Mouse (Mus musculus): ENCODE measurements around the gene Sec14l1. TPM values are rescaled to one million over a fixed set of nuclear protein-coding genes. Genes with fewer than 3 reads are reported as not detected.

The Sec14l1 gene
- polyA plus RNA-seq, 1 experiment, result 190 TPM

- TF ChIP-seq POLR2A (IDR thresholded peaks at IDR 0.05; ENCODE audit: extremely low read depth, insufficient read depth, low read length), result no peak
- TF ChIP-seq CTCF (IDR thresholded peaks at IDR 0.05; ENCODE audit: extremely low read depth, insufficient read depth, low read length), result no peak
- Histone ChIP-seq H3K27ac (ENCODE audit: insufficient read depth, low read length) (no peak overlapping the region), H3K4me1 (ENCODE audit: control insufficient read depth, insufficient read depth, low read length) (no peaks in the 10 kb centered on the region), H3K4me3 (ENCODE audit: insufficient read depth, low read length) (no peak overlapping the region)
Observed at GRCm38 (mm10) chr11:117183841-117184240, 68.9 kb downstream of the Sec14l1 start.

- TF ChIP-seq CTCF (IDR thresholded peaks at IDR 0.05; ENCODE audit: extremely low read depth, insufficient read depth, low read length) (no peak), POLR2A (IDR thresholded peaks at IDR 0.05; ENCODE audit: extremely low read depth, insufficient read depth, low read length) (no peak)
- H3K27ac ChIP-seq (ENCODE audit: insufficient read depth, low read length), result no peak overlapping the region
Observed at GRCm38 (mm10) chr11:117185076-117185933, 70.3 kb downstream of the Sec14l1 start.

GRCm38 (mm10) chr11:117191524-117191923 is 76.6 kb downstream of the Sec14l1 start:
- H3K4me3 ChIP-seq (ENCODE audit: insufficient read depth, low read length), result no peak overlapping the region
- H3K27ac ChIP-seq (ENCODE audit: insufficient read depth, low read length), result no peak overlapping the region
- H3K4me1 ChIP-seq (ENCODE audit: control insufficient read depth, insufficient read depth, low read length), result no peaks in the 10 kb centered on the region
- no peak for TF ChIP-seq POLR2A (IDR thresholded peaks at IDR 0.05; ENCODE audit: extremely low read depth, insufficient read depth, low read length)
- no peak for TF ChIP-seq CTCF (IDR thresholded peaks at IDR 0.05; ENCODE audit: extremely low read depth, insufficient read depth, low read length)

More at GRCm38 (mm10) chr11:117185076-117185933, 70.3 kb downstream of the Sec14l1 start:
- H3K4me1 ChIP-seq (ENCODE audit: control insufficient read depth, insufficient read depth, low read length), result no peaks in the 10 kb centered on the region
- H3K4me3 ChIP-seq (ENCODE audit: insufficient read depth, low read length), result no peak overlapping the region

- Histone ChIP-seq H3K4me3 (ENCODE audit: insufficient read depth, low read length) (no peak overlapping the region), H3K27ac (ENCODE audit: insufficient read depth, low read length) (no peak overlapping the region), H3K4me1 (ENCODE audit: control insufficient read depth, insufficient read depth, low read length) (no peaks in the 10 kb centered on the region)
- TF ChIP-seq CTCF (IDR thresholded peaks at IDR 0.05; ENCODE audit: extremely low read depth, insufficient read depth, low read length) (no peak), POLR2A (IDR thresholded peaks at IDR 0.05; ENCODE audit: extremely low read depth, insufficient read depth, low read length) (no peak)
Observed at GRCm38 (mm10) chr11:117194475-117194937, 79.5 kb downstream of the Sec14l1 start.

- TF ChIP-seq CTCF (IDR thresholded peaks at IDR 0.05; ENCODE audit: extremely low read depth, insufficient read depth, low read length), result no peak
- Histone ChIP-seq H3K27ac (ENCODE audit: insufficient read depth, low read length) (no peak overlapping the region), H3K4me1 (ENCODE audit: control insufficient read depth, insufficient read depth, low read length) (no peaks in the 10 kb centered on the region), H3K4me3 (ENCODE audit: insufficient read depth, low read length) (no peak overlapping the region)
Observed at GRCm38 (mm10) chr11:117195616-117196015, 80.6 kb downstream of the Sec14l1 start.

GRCm38 (mm10) chr11:117196681-117197080 is 81.7 kb downstream of the Sec14l1 start:
- H3K4me1 ChIP-seq (ENCODE audit: control insufficient read depth, insufficient read depth, low read length), result no peaks in the 10 kb centered on the region
- no peak overlapping the region for H3K27ac ChIP-seq (ENCODE audit: insufficient read depth, low read length)
- H3K4me3 ChIP-seq (ENCODE audit: insufficient read depth, low read length), result no peak overlapping the region
- TF ChIP-seq CTCF (IDR thresholded peaks at IDR 0.05; ENCODE audit: extremely low read depth, insufficient read depth, low read length), result no peak
- no peak for TF ChIP-seq POLR2A (IDR thresholded peaks at IDR 0.05; ENCODE audit: extremely low read depth, insufficient read depth, low read length)

GRCm38 (mm10) chr11:117198122-117198521 is 83.2 kb downstream of the Sec14l1 start:
- TF ChIP-seq CTCF (IDR thresholded peaks at IDR 0.05; ENCODE audit: extremely low read depth, insufficient read depth, low read length) (no peak), POLR2A (IDR thresholded peaks at IDR 0.05; ENCODE audit: extremely low read depth, insufficient read depth, low read length) (no peak)

GRCm38 (mm10) chr11:117199282-117200175 is 84.6 kb downstream of the Sec14l1 start, which contains the start of gene Sept9:
Gene Sept9 (plus strand): TSS chr11:117199661.
- TF ChIP-seq POLR2A (IDR thresholded peaks at IDR 0.05; ENCODE audit: extremely low read depth, insufficient read depth, low read length) (no peak), CTCF (IDR thresholded peaks at IDR 0.05; ENCODE audit: extremely low read depth, insufficient read depth, low read length) (no peak)
- Histone ChIP-seq H3K4me3 (ENCODE audit: insufficient read depth, low read length) (no peak within 1 kb of the TSS), H3K4me1 (ENCODE audit: control insufficient read depth, insufficient read depth, low read length) (no peaks in the 10 kb centered on the region), H3K27ac (ENCODE audit: insufficient read depth, low read length) (no peak within 1 kb of the TSS)

More at GRCm38 (mm10) chr11:117198122-117198521, 83.2 kb downstream of the Sec14l1 start:
- Histone ChIP-seq H3K27ac (ENCODE audit: insufficient read depth, low read length) (no peak overlapping the region), H3K4me3 (ENCODE audit: insufficient read depth, low read length) (no peak overlapping the region), H3K4me1 (ENCODE audit: control insufficient read depth, insufficient read depth, low read length) (no peaks in the 10 kb centered on the region)

GRCm38 (mm10) chr11:117201846-117202245 is 86.9 kb downstream of the Sec14l1 start:
- H3K4me3 ChIP-seq (ENCODE audit: insufficient read depth, low read length), result no peak overlapping the region
- TF ChIP-seq CTCF (IDR thresholded peaks at IDR 0.05; ENCODE audit: extremely low read depth, insufficient read depth, low read length) (no peak), POLR2A (IDR thresholded peaks at IDR 0.05; ENCODE audit: extremely low read depth, insufficient read depth, low read length) (no peak)
- no peaks in the 10 kb centered on the region for H3K4me1 ChIP-seq (ENCODE audit: control insufficient read depth, insufficient read depth, low read length)

More at GRCm38 (mm10) chr11:117201846-117202245, 86.9 kb downstream of the Sec14l1 start:
- no peak overlapping the region for H3K27ac ChIP-seq (ENCODE audit: insufficient read depth, low read length)
